Mouse (Mus musculus): ENCODE measurements around the gene Cyct.

DNA sequence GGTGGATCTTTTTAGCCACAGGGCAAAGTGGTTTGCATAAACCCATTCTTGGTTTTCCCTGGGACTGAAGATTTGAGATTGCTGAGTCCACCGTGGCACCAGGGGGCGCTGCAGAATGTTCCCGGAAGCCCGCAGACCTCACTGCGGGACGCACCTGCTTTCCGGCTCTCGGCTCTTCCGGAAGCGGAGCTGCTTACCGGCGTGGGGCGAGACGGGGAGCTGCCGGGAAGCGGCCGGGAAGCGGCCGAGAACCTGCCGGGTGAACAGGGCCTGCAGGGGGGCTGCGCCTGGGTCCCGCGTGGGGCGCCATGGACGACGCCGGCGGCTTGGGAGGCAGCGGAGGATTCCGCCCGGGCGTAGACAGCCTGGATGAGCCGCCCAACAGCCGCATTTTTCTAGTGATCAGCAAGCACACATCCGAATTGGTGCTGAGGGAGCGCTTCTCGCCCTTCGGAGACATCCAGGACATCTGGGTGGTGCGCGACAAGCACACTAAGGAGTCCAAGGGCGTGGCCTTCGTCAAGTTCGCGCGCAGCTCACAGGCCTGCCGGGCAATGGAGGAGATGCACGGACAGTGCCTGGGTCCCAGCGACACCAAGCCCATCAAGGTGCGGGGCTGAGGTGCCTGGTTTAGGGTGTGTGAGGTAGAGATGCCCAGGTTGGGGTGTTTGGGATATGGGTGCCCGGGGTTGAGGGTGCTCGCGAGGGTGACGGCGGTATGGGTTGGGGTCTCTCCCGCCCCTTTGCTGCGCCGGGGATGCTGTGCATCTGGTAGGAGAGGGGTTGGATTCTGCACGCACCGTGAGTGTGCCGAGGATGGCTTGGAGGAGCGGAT is 9.8 kb upstream of the Cyct start, which contains the start of gene Rbm45:
- TF ChIP-seq CTCF (IDR thresholded peaks at IDR 0.05) = peak; percentile 86
- TF ChIP-seq EP300 (IDR thresholded peaks at IDR 0.05) = 0 out of 2 replicates have a peak, but pooled peaks have one; percentile 30

All from lung, postnatal 0 days (tissue).